25 mouse cellular contexts compared by ENCODE assay signal in the genomic region with DNA sequence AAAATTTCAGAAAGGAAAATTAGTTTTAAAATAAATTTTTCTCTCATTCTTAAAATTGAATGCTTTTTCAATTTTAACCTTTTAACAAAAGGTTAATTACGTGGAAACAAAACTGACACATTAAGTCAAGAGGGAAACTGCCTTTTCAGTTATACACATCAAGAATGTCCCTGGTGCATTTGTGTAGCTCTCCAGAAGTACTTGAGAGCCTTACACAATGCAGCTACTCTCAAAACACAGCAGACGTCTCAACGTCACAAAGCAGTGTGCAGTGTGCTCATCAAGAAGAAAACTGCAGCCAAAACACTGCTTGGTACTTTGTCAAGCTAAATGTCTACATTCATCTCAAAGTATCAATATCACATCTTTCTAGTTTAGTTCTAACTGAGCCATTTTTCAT.
"Had no signal": no experiment of that assay in that cellular context is flagged by ENCODE, and none has a peak within 500 bp of the region (broad histone marks: within the 10 kb centered on the region; RNA-seq: fewer than 3 reads in every experiment).

No protein-coding gene starts in this region.

- H3K9ac ChIP-seq: heart, embryonic 12.5 days; hindbrain, embryonic 12.5 days; hindbrain, embryonic 14.5 days; intestine, embryonic 15.5 days; limb, embryonic 12.5 days had no signal

- DNase-seq: gastrocnemius, adult 2 months; gastrocnemius, postnatal 10 days; gastrocnemius, postnatal 25 days; heart, adult 18-20 months; heart, postnatal 10 days; heart, postnatal 4 days; kidney, adult 18-20 months; kidney, adult 8-10 months; kidney, postnatal 10 days; kidney, postnatal 25 days; kidney, postnatal 4 days; liver had no signal

- H3K4me3 ChIP-seq: gastrocnemius, adult 2 months; heart, embryonic 10.5 days; heart, embryonic 12.5 days; hindbrain, embryonic 10.5 days; hindbrain, embryonic 12.5 days; intestine, embryonic 15.5 days; layer of hippocampus, adult 2 months; left cerebral cortex, adult 2 months; limb, embryonic 10.5 days; limb, embryonic 12.5 days had no signal

- H3K9me3 ChIP-seq: heart, embryonic 10.5 days; heart, embryonic 12.5 days; hindbrain, embryonic 10.5 days; hindbrain, embryonic 12.5 days; intestine, embryonic 15.5 days; limb, embryonic 10.5 days; limb, embryonic 12.5 days had no signal

- H3K27me3 ChIP-seq: heart, embryonic 12.5 days; hindbrain, embryonic 12.5 days; intestine, embryonic 15.5 days; limb, embryonic 12.5 days had no signal

- H3K4me1 ChIP-seq: hindbrain, embryonic 10.5 days; hindbrain, embryonic 12.5 days; intestine, embryonic 15.5 days; limb, embryonic 10.5 days; limb, embryonic 12.5 days had no signal

- H3K4me2 ChIP-seq: heart, embryonic 12.5 days; hindbrain, embryonic 12.5 days; hindbrain, embryonic 14.5 days; intestine, embryonic 15.5 days; limb, embryonic 12.5 days had no signal

- H3K27ac ChIP-seq: gastrocnemius, adult 2 months; heart, embryonic 10.5 days; hindbrain, embryonic 10.5 days; hindbrain, embryonic 12.5 days; hindbrain, embryonic 14.5 days; intestine, embryonic 15.5 days; layer of hippocampus, adult 2 months; left cerebral cortex, adult 2 months; limb, embryonic 10.5 days; limb, embryonic 12.5 days had no signal

- ATAC-seq: hindbrain, embryonic 16.5 days; inflammation-experienced regulatory T-cells, adult 6 months; intestine, embryonic 15.5 days; intestine, postnatal 0 days had no signal
